Mouse (Mus musculus): ENCODE data around the gene Fam49a.

- TF ChIP-seq CTCF (IDR thresholded peaks at IDR 0.05; ENCODE audit: insufficient read depth, low read length) (no peak), POLR2A (IDR thresholded peaks at IDR 0.05; ENCODE audit: borderline replicate concordance, extremely low read depth, low read depth, low read length) (no peak)
Observed at GRCm38 (mm10) chr12:12313919-12314318, 52.0 kb downstream of the Fam49a start.

All from lung, adult 2 months (tissue).